Mouse (Mus musculus) lung, postnatal 25 days (tissue): ENCODE data around the gene Efnb3.

Experiments
- DNase-seq: peaks from one replicate; pipeline ENCODE4 v3.0.0; 2022; ENCODE audit warnings: low spot score

Efnb3 gene

GRCm38 (mm10) chr11:69559851-69560765 is at the start of gene Efnb3:
Gene Efnb3 (minus strand): TSS chr11:69560205.
- no peak for DNase-seq

- DNase-seq, result no peak
Measured at GRCm38 (mm10) chr11:69609416-69609815, 49.4 kb upstream of the Efnb3 start.

- no peak for DNase-seq
Measured at GRCm38 (mm10) chr11:69608525-69608924, 48.5 kb upstream of the Efnb3 start.

GRCm38 (mm10) chr11:69606832-69607231 is 46.8 kb upstream of the Efnb3 start:
- DNase-seq, result no peak

GRCm38 (mm10) chr11:69606491-69606795 is 46.4 kb upstream of the Efnb3 start:
- no peak for DNase-seq

GRCm38 (mm10) chr11:69605726-69606490 is 45.9 kb upstream of the Efnb3 start, which contains the start of gene Atp1b2:
Gene Atp1b2 (minus strand): TSS chr11:69605942.
- peak; percentile 32 for DNase-seq

GRCm38 (mm10) chr11:69604795-69605664 is 45.0 kb upstream of the Efnb3 start:
- DNase-seq, result no peak

- DNase-seq, result no peak
Measured at GRCm38 (mm10) chr11:69604347-69604746, 44.3 kb upstream of the Efnb3 start.

- DNase-seq, result no peak
Measured at GRCm38 (mm10) chr11:69603516-69603915, 43.5 kb upstream of the Efnb3 start.

- no peak for DNase-seq
Measured at GRCm38 (mm10) chr11:69601768-69602167, 41.8 kb upstream of the Efnb3 start.

- no peak for DNase-seq
Measured at GRCm38 (mm10) chr11:69600098-69600497, 40.1 kb upstream of the Efnb3 start.

GRCm38 (mm10) chr11:69599436-69599835 is 39.4 kb upstream of the Efnb3 start:
- no peak for DNase-seq

- DNase-seq, result no peak
Measured at GRCm38 (mm10) chr11:69594853-69595252, 34.8 kb upstream of the Efnb3 start.

GRCm38 (mm10) chr11:69592799-69593198 is 32.8 kb upstream of the Efnb3 start:
- no peak for DNase-seq

- no peak for DNase-seq
Measured at GRCm38 (mm10) chr11:69591899-69592637, 32.1 kb upstream of the Efnb3 start.

- DNase-seq, result no peak
Measured at GRCm38 (mm10) chr11:69591424-69591823, 31.4 kb upstream of the Efnb3 start.

GRCm38 (mm10) chr11:69590622-69591021 is 30.6 kb upstream of the Efnb3 start:
- no peak for DNase-seq

GRCm38 (mm10) chr11:69589207-69589834 is 29.3 kb upstream of the Efnb3 start:
- no peak for DNase-seq

GRCm38 (mm10) chr11:69585718-69586325 is 25.8 kb upstream of the Efnb3 start:
- DNase-seq, result no peak

- no peak for DNase-seq
Measured at GRCm38 (mm10) chr11:69584937-69585336, 24.9 kb upstream of the Efnb3 start.

GRCm38 (mm10) chr11:69584008-69584407 is 24.0 kb upstream of the Efnb3 start:
- DNase-seq, result no peak
